18 mouse cellular contexts compared by ENCODE assay signal in the genomic region with DNA sequence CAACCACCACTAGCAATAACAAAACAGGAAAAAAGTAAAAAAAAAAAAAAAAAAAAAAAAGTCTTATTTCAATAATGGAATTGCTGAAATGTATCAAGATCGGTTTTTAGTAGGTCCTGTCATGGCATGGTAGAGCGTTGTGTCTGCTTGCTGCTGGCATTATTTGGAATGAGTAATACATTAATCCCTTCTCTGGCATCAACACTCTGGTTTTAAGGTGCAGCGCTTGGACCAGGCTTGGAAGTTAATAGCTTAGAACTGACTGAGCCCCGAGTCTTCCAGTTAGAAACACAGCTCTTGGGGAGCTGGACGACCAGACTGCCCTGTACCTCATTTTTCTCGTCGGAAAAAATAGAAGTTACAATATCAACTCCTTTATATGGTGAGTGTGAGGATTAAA. TPM values are rescaled to one million over a fixed set of nuclear protein-coding genes. Genes with fewer than 3 reads are reported as not detected.
"Had no signal": no experiment of that assay in that cellular context is flagged by ENCODE, and none has a peak within 500 bp of the region (broad histone marks: within the 10 kb centered on the region; RNA-seq: fewer than 3 reads in every experiment).

No protein-coding gene starts in this region.

- H3K4me1 ChIP-seq: megakaryocyte, embryonic 14.5 days; midbrain, embryonic 15.5 days; neural tube, embryonic 12.5 days had no signal

- H3K4me2 ChIP-seq: lung, embryonic 14.5 days; midbrain, embryonic 11.5 days; midbrain, embryonic 13.5 days; midbrain, embryonic 15.5 days; neural tube, embryonic 12.5 days; stomach, embryonic 15.5 days had no signal

- H3K4me3 ChIP-seq: midbrain, embryonic 13.5 days; midbrain, embryonic 15.5 days; neural tube, embryonic 12.5 days; stomach, embryonic 15.5 days had no signal

- H3K27ac ChIP-seq: midbrain, embryonic 13.5 days; midbrain, embryonic 15.5 days; neural tube, embryonic 12.5 days; stomach, embryonic 15.5 days had no signal

- H3K36me3 ChIP-seq: midbrain, embryonic 13.5 days; midbrain, embryonic 15.5 days; neural tube, embryonic 12.5 days; stomach, embryonic 15.5 days had no signal

- H3K9me3 ChIP-seq: midbrain, embryonic 13.5 days; midbrain, embryonic 15.5 days; neural tube, embryonic 12.5 days; stomach, embryonic 15.5 days had no signal

- DNase-seq: lung, adult 18-20 months; lung, embryonic 14.5 days; lung, postnatal 10 days; lung, postnatal 4 days; right cerebral cortex, postnatal 14 days; thymus, adult 2 months; thymus, postnatal 25 days; thymus, postnatal 4 days had no signal

- H3K27me3 ChIP-seq: megakaryocyte, embryonic 14.5 days; midbrain, embryonic 13.5 days; midbrain, embryonic 15.5 days; neural tube, embryonic 12.5 days; stomach, embryonic 15.5 days had no signal

- ATAC-seq: midbrain, embryonic 13.5 days; midbrain, embryonic 15.5 days had no signal

- H3K9ac ChIP-seq: lung, embryonic 14.5 days; midbrain, embryonic 13.5 days; midbrain, embryonic 15.5 days; neural tube, embryonic 12.5 days; stomach, embryonic 15.5 days had no signal

RNA-seq across cellular contexts. Expression of a gene that starts 32.0 kb away (rescaled TPM):
- total RNA-seq: monocyte, adult 5-6 weeks; neutrophil, adult 5-6 weeks had no signal
- polyA plus RNA-seq: midbrain, embryonic 11.5 days; midbrain, embryonic 13.5 days; midbrain, embryonic 15.5 days; midbrain, postnatal 0 days; spleen, adult 2 months had no signal
